Mouse (Mus musculus) kidney, adult 9 months (tissue): Measurements from ENCODE around the gene Cela1.
A peak's percentile ranks its signal among the peaks of the same experiment; 100 is the strongest.

Source experiments
- DNase-seq: peaks from one replicate; pipeline ENCODE4 v3.0.0; 2022

Gene Cela1

DNA sequence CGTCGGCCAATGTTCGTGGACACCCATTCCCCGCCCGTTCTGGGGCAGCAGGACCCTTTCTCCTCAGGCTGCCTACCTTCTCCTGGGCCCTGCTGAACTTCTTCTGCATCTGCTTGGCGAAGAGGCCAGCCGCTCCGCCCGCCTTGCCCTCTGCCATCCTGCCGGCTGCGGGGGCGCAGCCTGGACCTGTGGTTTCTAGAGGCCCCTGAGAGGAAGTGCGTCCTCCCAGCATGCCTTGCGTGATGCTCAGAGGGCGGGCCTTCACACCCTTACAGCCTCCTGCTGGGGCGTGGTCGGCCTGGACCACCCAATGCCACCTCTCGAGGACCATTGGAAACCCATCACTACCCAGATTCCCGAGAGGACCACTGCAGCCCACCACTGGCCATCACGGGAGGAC, 18.4 kb downstream of the Cela1 start, which contains the start of gene Bin2:
TSS of gene Bin2 (minus strand) at position 217 of the 400 bp plus-strand sequence.
- DNase-seq, result peak; percentile 28

- DNase-seq, result no peak
Observed at GRCm38 (mm10) chr15:100667871-100668545, 19.7 kb downstream of the Cela1 start.

- no peak for DNase-seq
Observed at GRCm38 (mm10) chr15:100667420-100667819, 20.3 kb downstream of the Cela1 start.

DNA sequence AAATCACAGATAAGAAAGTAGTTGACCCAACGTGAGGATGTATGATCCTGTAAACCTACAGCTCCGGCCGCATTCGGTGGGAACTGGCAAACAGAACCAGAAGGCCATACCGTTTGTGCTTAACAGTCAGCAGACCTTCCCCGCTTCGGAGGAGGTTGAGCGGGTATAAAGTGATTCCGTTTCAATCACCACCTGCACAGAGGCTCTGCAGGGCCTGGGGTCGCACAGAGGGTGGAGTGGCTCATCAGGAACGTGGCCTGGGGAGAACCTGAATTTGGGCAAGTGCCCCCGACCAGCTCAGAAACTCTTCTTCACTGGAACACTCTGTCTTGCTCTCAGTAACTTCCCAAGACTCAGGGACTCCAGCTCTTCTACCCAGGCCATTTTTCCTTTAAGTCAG, 20.9 kb downstream of the Cela1 start:
- no peak for DNase-seq

DNA sequence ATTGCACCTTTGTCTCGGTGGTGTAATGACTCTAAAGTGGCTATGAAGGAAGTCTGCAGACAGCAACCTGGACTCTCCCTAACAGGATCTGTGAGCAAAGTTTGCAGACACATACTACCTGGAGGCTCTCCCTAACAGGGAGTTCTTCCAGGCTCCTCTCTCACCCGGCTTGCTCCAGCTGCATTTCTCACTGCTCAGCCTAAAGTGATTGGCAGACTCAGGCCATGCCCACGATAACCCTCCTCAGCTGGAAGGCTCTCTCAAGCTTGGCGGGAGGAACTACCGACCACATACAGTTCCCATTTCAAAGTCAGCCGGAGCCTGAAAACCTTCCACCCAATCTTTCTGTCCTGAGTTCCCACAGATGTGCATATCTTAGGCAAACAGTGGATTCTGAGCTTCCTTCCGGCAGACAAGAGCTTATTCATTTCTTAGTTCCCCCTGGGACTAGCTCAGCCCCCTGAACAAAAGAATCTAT, 21.5 kb downstream of the Cela1 start:
- DNase-seq, result no peak

DNA sequence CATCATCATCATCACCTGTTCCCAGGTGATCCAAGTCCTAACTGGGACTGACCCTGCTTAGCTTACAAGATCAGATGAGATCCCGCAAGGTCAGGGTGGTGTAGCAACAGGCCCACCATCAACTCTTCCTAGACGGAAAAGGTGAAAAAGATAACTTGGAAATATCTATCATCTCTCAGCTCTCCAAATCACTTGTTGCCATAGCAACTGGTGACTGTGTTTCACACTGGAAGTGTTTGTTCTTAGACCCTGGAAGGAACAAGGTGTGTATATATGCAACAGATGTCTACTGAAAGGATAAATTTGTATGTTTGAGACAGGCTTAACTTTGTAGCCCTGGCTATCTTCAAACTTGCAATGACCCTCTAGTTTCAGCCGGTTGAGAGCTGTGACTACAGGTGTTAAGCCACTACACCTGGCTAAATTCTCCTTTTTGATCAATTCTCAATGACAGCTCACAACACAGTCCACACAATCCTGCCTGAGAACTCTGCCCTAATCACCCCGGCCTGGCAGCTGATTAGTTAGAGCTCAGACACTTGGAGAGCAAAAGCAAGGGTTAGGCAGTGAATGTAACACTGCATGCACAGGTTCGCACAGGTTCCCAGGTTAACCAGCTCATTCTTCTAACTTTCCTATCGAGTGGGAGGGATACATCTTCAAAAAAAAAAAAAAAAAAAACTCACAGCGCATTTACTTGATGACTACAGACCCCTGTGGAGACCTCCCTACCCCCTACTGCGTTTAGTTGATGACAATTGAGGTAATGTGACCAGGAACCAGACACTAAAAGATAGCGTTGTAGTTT, 22.1 kb downstream of the Cela1 start:
- DNase-seq, result no peak

- no peak for DNase-seq
Observed at GRCm38 (mm10) chr15:100664813-100665274, 22.9 kb downstream of the Cela1 start.

GRCm38 (mm10) chr15:100660805-100661204, 26.9 kb downstream of the Cela1 start:
- DNase-seq, result no peak

- DNase-seq, result peak; percentile 75
Observed at GRCm38 (mm10) chr15:100660306-100660705, 27.4 kb downstream of the Cela1 start.

GRCm38 (mm10) chr15:100655201-100655600, 32.5 kb downstream of the Cela1 start:
- no peak for DNase-seq

DNA sequence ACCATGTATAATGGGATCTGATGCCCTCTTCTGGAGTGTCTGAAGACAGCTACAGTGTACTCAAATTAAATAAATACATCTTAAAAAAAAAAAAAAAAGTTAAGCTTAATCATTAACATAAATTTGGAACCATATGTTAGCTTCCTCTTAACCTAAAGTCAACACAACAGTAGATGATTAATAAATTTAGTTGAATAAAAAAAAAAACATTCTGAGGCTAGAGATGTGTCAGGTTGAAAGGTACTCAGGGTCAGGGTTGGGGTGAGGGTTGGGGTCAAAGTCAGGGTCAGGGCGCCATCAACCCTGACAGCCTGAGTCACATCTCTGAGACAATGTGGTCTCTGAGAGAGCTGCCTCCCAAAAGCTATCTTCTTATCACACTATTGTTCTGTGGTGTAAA, 33.5 kb downstream of the Cela1 start:
- no peak for DNase-seq

DNA sequence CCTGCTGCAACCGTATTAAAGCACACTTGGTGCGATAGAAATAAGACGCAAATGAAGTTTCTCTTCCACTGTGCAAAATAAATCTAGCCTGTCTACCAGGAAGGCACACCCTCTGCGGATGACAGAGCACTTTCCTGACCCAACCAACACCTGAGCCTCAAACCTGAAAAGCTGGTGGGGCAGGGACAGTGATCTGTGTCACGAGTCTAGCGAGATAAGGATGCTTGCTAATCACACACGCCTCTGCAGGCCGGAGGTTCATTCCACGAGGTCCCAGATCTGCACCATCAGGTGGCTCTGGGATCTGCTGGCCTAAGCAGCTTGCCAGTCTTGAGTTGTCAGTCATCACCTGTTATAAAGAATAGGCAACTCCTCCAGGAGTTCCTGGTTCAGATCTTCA, 36.1 kb downstream of the Cela1 start:
- no peak for DNase-seq

- no peak for DNase-seq
Observed at GRCm38 (mm10) chr15:100650111-100650510, 37.6 kb downstream of the Cela1 start.

DNA sequence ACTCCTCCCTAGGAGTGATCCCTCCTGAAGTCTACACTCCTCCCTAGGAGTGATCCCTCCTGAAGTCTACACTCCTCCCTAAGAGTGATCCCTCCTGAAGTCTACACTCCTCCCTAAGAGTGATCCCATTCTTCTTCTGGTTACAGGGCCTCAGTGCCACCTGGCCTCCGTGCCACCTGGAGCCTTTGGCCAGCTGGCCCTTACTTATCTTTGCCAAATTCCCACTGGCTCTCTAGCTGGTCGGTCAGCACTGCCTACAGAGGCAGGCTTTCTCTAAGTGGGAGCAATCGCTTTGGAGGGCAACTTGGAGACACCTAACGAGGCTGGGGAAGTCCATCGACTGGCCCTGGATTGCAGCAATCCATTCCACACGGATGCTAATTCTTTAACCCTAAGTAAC, 41.6 kb downstream of the Cela1 start:
- DNase-seq, result no peak

DNA sequence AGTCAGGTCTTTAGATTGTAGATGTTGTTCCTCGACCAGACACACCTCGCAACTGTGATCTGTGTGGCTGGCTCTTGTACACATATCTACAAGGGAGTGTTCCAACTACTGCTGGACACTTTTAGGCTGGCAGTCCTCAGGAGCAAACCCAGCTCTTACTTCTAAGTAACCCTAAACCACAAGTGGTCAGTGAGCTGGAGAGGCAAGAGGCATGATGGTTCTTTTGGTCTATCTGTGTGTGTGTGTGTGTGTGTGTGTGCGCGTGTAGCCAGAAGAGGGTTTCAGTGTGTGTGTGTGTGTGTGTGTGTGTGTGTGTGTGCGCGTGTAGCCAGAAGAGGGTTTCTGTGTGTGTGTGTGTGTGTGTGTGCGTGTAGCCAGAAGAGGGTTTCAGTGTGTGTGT, 45.3 kb downstream of the Cela1 start:
- DNase-seq, result no peak

DNA sequence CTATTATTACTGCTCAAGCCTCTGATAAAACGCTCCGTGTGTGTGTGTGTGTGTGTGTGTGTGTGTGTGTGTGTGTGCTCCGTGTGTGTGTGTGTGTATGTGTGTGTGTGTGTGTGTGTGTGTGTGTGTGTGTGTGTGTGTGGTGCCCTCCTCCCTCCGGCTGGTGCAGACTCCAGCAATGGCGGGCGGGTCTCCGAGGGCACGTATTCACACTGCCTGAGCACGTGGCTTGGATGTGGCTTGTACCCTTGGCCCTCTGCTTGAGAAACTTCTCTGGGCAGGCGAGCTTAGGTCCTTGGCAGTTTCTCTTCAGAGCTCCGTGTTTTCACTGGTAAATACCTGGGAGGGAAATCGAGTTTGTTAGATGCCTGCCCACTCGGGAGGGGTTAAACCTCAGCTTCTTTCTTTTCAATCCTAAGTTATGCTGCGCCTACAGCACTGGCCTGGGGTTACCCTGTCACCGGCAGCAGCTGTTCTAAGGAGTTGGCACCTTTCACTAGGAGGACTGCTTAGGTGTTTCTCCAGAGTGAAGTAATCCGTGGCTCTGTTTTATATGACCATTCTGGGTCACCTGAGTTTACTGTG, 46.4 kb downstream of the Cela1 start:
- DNase-seq, result no peak

DNA sequence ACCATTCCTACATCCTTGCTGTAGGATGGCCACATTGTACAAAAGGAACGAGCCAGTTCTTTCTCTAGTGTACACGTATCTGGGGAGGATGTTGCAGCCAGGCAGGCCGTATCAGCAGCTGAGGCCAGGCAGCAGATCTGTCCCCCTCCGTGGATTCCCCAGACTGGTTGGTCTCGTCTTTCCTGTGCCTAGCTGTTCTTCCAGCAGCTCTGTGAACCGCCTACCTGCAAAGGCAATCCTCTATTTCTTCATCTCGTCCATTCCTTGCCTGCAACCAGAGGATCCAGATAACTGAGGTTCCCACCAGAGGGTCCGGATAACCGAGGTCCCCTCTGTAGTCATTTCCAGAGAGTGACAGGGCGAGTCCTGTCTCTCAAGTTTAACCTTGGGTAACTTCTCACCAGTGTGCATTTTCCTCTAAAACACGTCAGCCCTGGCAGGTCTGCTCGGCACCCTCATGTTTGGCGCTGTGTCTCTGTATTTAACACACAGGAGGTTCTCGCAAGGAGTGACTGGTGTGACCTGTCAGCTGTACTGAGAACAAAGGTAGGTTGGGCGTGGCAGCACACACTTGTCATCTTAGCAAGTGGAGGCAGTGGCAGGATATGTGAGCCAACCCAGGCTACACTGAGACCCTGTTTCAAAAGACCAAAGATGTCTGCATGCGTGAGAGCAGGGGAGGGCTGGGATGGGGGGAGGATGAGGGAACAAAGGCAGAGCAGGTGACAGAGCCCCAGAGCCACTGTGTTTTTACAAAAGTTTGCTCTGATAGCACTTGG, 47.6 kb downstream of the Cela1 start:
- no peak for DNase-seq

GRCm38 (mm10) chr15:100637661-100638060, 50.1 kb downstream of the Cela1 start:
- DNase-seq, result peak; percentile 67

- DNase-seq, result peak; percentile 90
Observed at GRCm38 (mm10) chr15:100636700-100637501, 50.8 kb downstream of the Cela1 start, which contains the start of gene Smagp. TSS of gene Smagp (minus strand) at chr15:100636940.

DNA sequence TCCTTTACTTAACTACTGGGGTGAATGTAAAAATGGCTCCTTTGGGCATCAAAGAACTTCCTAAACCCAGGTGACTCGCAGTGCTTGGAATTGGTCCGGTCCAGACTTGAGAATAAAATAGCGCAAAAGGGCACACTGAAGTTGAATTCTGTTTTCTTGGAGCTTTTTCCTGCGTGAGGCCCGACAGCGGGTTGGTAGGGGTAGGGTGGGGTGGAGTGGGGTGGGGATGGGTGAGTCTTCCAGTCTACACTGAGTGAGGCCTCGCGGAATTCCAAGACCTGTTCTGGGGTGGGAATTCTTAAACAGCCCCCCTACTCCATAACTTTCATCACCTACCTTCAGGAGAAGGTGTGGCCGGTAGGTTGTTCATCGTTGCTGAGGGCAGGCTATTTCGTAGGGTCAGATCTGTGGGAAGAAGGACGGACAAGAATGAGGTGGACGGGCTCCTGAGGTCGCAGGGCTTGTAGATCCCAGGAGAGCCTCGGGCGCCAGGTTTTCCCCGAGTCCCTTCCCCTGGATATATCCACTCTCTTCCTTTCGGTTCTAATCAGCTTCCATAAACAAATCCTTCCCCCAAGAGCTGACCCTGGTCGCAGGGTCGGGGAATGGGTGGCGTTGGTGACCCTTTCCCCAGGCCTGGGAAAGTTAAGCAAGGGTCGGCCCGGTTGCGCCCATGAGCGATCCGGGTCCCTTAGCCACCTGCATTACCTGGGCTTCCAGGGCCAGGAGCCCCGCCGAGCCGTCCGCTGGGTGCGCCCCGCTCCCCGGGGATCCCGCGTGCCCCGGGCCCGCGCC, 51.7 kb downstream of the Cela1 start:
- peak; percentile 11 for DNase-seq

GRCm38 (mm10) chr15:100635239-100635638, 52.5 kb downstream of the Cela1 start:
- DNase-seq, result peak; percentile 31
